Mouse (Mus musculus) urinary bladder, postnatal 14 days (tissue): Measurements from ENCODE around the gene Gm3336.

ENCODE experiments used
- DNase-seq: peaks from one replicate; pipeline ENCODE4 v3.0.0; 2021; ENCODE audit warnings: low spot score

Gm3336 gene

DNA sequence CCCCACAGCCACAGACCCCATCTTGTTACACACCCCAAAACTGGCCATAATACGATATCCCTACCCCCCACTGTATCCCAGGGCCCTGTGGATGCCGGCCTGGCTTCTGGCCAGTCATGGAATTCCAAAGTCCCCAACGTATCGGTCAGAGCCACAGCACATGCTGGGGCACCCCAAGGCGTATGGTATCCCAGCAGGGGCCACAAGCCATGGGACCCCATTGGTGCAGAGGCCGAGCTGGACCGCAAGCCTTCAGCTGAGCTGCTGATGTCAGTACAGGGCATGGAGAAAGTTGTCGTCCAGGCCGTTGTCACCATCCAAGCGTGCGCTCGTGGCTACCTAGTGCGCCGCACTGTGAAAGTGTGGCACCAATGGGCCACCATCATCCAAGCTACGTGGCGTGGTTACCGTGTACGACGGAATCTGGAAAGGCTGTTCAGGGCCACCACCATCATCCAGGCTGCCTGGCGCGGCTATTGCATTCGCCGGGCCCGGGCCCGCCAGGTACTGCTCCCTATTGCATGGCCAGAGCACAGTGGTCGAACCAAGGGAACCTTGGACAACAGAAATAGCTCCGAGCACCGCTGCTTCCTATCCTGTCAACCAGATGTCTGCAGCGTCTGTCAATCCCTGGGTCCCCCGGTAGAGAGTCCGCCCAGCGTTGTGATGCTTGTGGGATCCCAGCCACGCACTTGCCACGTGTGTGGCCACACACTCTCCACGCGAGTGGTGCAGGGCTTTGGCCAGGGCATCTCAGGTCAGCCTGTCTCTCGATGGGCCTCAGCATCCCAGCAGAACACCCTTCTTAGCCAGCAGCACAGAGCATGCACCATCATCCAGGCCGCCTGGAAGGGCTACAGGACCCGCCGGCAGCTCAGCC is 1.6 kb upstream of the Gm3336 start:
- no peak for DNase-seq

DNA sequence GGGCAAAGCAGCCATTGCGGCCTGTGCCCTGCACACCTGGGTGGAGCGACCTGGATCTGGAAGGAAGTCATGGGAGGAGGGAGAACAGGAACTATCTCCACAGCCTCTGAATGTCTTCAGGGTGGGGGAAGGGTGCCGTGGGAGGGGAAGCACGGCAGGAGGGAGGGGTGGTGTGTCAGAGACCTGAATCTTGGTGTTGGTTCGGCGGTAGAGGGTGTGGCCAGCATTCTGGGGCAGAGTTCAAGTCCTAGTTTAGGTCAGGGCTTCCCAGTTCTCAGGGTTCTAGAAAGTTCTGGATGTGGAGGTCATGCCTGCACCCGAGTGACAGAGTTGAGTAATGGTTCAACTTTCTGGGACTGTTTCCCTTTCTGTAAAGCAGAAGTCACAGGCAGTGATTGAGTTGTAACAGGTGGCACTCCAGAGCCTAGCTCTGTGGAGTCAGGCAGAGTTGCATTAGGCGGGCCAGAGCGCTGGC is 1.5 kb downstream of the Gm3336 start:
- DNase-seq = no peak

DNA sequence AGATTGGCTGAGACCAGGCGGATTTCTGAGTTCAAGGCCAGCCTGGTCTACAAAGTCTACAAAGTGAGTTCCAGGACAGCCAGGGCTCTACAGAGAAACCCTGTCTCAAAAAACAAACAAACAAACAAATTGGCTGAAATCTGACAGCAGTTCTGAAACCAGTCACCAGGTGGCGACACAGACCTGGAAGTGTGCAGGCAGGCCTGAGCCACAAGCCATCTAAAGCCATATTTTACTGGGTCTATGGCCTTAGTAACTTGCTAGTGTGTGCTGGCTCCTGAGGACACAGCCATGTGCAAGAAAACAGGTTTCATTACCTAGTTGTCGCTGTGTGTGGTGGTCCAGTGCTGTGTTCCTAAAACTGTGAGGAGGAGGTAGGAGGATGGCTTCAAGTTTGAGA is 2.4 kb downstream of the Gm3336 start:
- DNase-seq = peak; percentile 78

DNA sequence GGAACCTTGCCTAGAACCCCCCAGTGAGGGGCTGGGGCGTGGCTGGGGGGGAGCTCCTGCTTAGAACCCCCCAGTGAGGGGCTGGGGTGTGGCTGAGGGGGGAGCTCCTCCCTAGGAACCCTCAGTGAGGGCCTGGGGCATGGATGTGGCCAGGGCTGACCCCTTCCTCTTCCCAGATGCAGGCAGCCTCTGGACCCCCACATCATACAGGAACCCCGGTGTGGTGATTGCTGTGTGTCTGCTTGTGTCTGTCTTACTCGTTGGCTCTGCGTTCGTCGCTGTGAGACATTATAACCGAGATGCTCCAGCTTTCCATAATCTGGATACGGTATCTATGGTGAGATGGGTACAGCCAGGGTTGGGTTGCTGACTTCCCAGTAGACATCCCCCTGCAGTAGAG is 3.3 kb downstream of the Gm3336 start:
- DNase-seq = no peak

DNA sequence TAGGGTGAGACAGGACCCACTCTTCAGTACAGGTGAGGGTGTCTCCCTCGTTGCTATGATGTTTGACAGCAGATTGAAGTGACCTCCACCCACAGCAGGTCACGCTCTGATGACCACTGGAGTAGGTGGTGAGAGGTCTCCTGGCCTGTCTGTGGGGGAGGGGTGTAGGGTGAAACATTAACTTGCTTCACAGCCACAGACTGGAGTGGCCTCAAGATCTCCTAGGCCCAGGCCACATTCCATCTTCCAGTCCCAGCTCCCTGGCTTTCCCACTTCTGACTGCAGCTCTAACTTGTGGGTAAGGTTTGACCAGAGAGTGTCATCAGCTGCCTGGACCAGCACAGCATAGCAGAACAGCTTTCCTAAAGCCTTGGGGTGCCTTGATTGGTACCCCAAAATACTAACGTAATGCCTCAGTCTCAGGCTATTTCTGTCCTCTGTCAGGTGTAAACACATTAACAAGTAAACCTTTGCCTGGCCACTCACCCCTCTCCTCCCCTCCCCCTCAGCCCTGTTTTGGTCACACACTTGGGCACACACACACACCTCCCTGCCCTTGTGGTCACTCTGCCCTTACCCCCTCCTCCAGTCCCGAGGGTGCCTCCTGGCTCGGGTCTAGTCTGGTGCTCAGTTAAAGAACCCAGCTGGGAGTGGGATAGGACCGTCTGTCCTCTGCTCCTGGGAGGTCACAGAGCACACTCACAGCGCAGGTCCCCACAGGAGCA is 5.3 kb downstream of the Gm3336 start, which contains the start of gene Pde4c:
Pde4c (plus strand) TSS at position 235 of the 725 bp plus-strand sequence.
- no peak for DNase-seq

DNA sequence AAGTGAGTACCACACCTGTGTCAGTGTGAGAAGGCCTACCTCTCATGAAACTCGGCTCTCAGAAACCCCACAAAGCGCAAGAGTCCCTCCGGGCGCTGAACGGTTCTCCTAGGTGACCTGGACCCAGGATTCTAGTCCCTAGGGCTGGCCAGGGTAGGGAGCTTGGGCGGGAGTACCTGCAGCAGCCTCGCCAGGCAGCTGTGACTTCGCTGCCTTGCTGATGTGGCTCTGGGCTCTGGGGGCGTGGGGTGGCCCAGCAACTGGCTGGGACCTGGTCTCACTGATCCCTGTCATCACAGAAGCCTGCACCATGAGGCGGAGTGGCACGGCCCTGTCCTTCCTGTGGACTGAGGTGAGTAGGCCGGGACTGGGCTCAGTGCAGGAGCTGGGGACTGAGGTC is 5.9 kb downstream of the Gm3336 start:
- DNase-seq = no peak

DNA sequence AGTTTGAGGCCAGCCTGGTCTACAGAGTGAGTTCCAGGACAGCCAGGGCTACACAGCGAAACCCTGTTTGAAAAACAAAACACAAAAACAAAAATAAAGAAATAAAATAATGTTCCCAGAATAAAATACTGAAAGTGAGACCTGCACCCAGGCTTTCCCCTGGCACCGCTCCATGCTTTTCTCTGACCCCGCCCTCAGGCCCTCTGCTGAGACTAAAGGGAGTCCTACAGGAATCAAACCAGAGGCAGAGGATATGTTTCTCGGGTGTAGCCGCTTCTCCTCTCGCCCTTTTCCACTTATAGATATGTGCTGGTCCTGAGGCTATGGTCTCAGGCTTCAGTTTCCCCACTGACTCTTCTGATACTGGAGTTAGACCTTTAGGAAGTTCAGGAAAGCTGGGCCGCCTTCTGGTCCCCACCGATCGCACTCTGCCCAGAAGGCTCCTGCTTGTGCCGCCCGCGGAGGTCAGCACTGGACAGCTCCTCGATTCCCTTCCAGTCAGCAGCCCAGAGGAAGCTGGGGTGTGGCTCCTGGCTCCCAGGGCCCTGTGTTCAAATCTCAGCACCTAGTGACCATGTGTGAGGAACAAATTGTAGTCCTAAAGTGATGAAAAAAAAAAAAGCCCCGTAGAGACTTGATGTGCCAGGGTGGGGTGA is 7.6 kb downstream of the Gm3336 start:
- peak; percentile 41 for DNase-seq

DNA sequence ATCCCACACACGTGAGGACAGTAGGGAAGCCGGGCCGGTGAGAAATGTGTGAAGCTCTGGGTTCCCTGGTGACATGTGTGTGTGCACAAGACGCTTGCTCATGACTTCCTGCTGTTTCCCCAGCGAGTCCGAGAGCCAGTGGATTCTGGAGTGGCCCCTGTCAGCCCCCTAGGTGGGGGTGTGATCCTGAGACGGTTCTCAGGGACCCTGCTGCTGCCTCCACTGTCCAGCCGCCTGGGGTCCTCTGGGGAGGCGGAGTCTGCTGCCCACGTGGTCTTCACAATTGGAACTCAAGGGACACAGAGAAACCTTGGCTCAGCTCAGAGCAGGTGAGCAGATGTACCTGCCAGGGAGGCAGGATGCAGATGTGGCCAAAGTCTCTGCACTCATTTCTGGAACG is 8.4 kb downstream of the Gm3336 start:
- DNase-seq = no peak

DNA sequence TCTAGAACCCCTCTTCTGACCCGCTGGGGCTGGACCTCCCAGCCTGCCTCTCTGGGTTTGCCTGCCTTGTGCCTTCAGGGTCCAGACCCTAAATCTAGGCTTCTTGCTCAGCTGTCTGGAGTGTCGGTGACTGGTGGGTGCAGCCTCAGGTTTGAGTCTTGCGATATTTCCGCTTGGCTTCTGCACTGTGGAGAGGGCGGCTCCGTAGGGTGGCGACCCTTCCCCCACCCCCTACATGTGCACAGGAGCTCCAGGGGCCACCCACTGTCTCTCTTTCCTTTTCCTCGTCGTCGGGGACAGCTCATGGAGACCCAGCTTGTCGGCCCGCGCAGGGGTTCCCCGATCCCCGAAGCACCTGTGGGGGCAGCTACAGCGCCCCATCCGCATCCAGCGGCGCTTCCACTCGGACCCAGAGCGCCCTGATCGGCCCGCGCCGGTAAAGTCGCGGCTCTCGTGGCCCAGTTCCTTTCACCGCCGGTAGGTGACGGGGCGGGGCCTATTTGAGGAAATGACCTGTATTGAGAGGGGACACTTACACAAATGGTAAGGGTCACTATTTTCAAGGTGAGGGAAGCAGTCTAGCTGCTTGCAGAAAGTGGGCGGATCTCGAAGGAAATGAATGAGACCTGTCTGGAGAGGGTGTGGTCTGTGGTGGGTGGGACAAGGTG is 11.6 kb downstream of the Gm3336 start:
- no peak for DNase-seq

DNA sequence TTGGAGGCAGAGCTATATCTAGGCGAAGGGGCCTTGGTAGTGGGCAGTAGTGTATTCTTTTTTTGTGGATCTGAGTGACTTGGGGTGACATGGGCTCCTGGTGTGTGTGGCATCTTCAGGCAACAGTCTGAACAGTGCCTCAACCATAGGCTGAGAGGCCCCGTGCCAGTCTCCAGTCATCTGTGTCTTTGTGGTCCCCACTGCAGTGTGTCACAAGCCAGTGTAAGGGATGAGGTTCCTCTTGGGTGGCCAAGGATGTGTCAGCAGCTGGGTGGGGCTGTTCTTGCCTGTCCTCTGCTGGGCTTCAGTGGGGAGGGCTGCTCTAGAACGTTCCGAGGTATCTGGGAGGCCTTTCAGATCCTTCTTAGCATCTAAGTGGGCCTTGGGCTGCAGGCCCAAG is 12.6 kb downstream of the Gm3336 start:
- DNase-seq = no peak

DNA sequence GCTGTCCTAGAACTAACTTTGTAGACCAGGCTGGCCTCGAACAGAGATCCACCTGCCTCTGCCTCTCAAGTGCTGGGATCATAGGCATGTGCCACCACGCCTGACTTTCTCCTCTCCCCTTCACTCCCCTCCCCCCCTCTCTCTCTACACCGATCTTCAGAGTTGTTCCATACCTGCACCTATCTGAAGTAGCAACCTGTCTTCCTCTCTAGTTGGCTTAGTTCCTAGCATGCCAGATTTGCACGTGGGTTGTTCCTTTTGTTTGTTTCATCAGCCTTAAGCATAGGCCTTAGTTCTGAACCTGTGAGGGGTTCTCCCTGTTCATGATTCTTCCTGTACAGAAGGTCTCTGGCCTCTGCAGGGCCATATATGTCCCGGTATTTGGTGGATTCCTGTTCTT is 19.4 kb downstream of the Gm3336 start:
- DNase-seq = no peak

DNA sequence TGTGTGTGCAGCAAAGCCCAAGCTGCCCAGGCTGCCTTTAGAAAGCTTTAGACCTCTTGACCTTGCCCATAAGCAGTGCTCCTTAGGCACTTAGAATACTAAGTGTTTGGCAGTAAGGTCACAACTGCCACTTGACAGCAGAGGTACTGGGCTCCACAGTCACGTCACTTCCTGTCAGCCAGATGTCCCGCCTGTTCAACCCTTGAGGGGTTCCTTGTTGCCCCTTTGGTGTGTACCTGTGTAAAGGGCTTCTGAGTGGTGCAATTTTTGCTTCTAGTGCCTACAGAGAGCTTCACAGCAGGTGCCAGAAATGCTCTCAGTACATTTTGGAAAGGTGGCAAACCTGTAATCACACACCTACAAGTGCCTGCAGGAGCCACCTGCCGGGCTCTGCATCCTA is 19.9 kb downstream of the Gm3336 start:
- no peak for DNase-seq

DNA sequence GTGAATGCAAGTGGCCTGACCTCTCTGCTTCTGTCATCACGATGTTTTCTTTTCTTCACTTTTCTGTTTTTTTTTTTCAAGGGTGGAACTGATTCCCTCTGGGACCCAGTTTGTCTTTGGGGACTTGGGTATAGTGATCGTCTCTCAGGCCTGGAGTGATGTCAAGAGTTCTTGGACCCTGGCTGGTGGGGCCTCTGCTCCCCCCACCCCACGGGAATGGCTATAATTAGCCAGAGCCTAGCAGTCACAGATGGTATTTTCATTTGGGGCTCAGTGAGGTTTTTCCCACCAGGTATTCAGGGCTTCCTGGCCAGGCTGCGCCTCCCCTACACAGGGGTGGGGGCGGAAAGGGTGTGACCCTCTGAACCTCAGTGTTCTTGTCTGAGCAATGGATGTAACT is 23.3 kb downstream of the Gm3336 start:
- no peak for DNase-seq

DNA sequence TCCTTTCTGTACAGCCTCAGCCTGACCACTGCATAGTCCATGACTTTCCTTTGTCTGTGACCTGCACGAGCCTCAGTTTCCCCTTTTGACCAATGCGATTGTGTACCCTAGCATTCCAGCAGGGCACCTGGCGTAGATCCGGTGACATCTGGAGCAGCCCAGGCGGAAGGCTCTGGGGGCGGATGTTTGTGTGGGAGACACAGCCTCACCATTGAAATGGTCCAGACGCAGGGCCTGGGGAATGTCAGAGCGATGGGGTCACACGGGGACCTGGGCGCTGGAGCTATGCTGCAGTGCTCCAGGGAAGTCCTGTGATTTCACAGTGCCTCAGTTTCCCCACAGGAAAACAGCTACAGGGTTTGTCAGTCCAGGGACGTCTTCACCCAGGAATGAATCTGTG is 23.8 kb downstream of the Gm3336 start:
- DNase-seq = no peak

DNA sequence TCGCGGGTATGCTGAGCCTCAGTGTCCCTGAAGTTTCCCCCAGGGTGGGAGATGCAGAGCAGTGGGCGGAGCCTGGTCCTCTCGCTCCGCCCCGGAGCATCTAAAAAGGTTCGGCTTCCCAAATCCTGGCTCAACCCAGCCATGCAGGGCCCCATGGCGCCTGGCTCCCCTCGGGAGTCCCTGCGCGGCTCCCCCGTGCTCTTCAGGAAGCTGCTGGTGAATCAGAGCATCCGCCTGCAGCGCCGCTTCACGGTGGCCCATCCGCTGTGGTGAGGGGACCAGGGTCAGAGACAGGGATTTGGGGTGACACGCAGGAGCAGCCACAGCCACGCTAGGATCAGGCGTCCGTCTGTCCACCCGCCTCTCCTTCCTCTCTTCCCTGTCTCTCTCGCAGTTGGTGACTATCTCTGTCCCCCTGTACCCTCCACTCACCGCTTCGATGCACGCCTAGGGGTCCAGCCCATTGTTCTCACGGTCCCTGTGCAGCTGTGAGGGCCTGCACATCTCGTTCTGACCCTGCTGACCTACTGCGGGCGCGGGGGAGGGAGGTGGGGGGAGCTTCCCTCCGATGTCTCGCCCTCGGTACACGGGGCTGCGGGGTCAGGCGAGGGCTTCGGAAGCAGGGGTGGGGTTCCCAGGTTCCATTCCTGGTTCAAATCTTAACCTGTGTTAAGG is 24.8 kb downstream of the Gm3336 start:
- no peak for DNase-seq

DNA sequence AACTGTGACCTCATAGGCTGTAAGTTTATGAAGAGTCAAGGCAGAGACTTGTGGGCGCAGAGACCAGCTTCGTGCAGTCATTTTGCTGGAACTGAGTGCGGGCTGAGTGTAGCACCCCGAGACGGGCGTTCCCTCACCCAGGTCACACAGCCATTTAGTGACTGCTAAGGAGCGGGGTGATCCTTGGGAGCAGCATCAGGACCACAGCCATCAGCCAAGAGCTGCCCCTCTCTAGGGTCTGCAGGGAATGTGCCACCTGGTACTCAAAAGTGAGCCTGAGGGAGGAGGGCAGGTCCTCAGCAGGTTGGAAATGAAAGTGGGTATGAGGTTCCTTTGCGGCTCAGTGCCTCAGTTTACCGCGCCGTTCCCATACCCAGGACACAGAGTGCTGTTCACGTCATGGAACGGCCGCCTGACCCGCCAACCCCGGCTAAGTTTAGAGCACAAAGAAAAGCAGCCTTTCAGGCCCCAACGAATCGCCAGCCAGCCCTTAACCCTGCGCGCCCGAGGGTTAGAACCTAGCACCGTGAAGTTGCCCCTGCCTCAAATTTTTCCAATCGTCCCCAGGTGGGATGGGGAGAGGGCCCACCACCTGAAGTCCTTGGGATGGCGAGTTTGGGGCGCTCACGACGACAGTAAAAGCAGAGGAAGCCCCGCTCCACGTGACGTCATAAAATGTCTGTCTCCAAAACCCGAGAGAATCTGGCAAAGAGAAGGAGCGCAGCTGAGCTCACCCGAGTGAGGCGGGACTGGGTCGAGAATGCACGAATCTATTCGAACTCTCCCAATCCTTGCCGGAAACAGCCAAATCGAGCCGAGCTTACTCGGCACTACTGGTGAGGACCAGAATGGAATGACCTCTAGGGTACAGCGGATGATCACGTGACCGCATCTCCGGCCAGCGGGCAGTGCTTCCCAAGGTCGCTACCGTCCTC is 25.6 kb downstream of the Gm3336 start:
- DNase-seq = no peak

DNA sequence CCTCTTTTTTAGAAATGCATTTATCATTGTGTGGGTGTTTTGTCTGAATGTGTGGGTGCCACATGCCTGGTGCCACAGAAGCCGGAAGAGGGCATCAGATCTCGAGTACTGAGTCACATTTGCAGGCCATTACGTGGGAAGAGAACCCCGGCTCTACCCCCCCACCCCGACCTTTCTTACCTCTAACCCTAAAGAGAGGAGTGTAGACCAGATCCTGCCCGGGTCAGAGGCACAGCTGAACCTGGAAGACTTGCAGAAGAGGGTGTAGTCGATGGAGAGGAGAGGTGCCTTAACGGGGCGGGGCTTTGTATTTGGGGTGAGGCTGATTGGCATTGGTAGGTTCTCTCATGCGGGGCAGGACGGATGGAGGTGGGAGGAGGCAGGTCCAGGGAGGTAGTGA is 26.5 kb downstream of the Gm3336 start:
- DNase-seq = no peak

DNA sequence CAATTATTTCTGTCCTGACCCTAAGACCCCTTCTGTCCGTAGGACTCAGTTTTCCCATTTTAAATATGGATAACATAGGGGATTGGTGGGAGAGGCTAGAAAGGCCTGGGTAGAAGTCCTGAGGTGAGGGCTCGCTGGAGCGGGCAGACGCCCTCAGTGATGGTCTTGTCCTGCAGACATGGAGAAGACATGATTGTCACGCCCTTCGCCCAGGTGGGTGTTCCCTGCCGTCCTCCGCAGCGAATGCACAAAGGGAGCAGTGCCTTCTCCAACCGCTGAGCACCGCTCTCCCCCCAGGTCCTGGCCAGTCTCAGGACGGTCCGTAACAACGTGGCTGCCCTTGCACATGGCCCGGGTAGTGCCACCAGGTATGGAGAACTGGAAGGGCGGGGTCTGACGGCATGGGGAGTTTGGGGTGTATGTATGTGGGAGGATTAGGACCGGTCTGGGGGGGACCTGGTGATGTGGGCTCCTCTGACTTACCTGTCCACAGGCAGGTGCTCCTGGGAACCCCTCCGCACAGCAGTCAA is 27.4 kb downstream of the Gm3336 start:
- DNase-seq = no peak

DNA sequence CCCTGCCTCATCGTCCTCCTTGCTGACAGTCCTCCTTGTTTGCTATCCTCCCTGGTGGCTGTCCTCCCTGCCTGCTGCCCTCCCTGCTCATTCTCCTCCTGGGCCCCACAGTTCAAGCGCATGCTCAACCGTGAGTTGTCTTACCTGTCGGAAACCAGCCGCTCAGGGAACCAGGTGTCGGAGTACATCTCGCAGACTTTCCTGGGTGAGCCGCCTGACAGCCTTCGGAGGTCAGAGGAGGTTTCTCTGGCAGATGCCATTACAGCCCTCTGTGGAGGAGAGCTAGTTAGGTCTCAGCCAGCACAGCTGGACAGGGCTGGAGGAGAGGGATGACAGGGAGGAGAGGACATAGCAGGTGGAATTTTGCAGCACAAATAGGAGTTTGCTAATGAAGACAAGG is 28.3 kb downstream of the Gm3336 start:
- no peak for DNase-seq

DNA sequence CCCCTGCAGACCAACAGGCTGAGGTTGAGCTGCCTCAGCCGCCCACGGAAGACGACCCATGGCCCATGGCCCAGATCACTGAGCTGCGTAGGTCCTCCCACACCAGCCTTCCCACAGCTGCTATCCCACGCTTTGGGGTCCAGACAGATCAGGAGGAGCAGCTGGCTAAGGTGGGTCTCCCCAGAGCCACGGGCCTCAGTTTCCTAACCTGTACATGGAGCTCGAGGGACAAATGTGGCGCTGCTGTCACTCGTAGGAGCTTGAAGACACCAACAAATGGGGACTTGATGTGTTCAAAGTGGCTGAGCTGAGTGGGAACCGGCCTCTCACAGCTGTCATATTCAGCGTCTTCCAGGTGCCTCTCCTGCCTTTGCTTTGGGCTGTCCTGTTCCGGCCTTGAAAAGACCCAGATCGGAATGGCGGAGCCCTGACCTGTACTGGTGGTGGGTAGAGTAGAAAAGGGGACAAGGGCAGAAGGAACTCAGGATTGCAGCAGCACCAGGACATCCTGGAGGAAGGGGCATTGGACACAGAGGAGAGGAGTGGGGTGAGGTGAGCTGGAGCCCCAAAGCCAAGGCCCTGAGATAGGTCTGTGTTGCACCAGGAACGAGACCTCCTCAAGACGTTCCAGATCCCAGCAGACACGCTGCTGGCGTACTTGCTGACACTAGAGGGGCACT is 29.0 kb downstream of the Gm3336 start:
- DNase-seq = no peak
